Mouse (Mus musculus) adrenal gland (tissue): ENCODE data around the gene Snx10.
"Not testable (repeated sequence)": the region's sequence is repeated elsewhere in the genome, so short reads cannot be mapped to it uniquely, and the experiment has no call there.

Source experiments
- intact Hi-C: fragments of 180-260 bp; cut with DNase I; formaldehyde crosslinking; loops from one replicate; pipeline ENCODE4 v1.15.1; 2025
- long read RNA-seq, 2 experiments: library from polyadenylated mRNA; unstranded; transcript quantifications; one replicate each; pipeline ENCODE4 v2.0.0; 2020; ENCODE audit warnings: borderline replicate concordance in 1 of 2; ENCODE audit not compliant: insufficient replicate concordance in 1 of 2

Snx10 gene
- long read RNA-seq, experiment 1, transcript Snx10-201 (7 exons, 2,480 nt) = major isoform, 14 of 24 reads
- long read RNA-seq, experiment 1, partial matches to known transcripts = 3 of 24 reads
- long read RNA-seq, experiment 1, other reads (novel, unspliced or antisense) = 3 of 24 reads
- long read RNA-seq, experiment 2, transcript Snx10-201 (7 exons, 2,480 nt) = major isoform, 10 of 16 reads
- long read RNA-seq, experiment 2, partial matches to known transcripts = 2 of 16 reads
- long read RNA-seq, experiment 2, other reads (novel, unspliced or antisense) = 1 of 16 reads

DNA sequence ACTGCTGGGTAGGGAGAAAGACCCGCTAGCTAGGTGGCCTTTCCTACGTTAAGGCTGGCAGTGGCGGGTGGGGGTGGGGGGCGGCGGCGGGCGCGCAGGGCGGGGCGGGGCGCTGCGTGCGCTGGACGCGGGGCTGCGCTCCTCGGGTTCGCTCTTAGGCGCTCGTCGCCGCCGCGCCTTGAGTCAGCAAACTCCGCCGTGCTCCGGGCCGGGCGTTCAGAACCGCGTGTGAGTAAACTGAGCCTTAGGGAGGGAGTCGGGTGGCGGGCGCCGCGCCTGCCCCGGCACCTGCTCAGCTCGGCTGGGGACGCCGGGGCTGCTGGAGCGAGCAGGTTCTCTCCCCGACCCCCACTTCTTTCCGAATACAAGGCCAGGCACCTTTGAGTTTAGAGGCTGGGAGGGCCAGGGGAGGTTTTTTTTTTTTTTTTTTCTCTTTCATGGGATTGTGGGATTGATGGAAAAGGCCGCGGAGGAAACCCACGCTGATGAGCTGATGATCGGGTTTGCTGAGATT is at the start of gene Snx10:
Gene Snx10 (plus strand): TSS at position 95 of the 514 bp plus-strand sequence.
- intact Hi-C loops = no loop called here

DNA sequence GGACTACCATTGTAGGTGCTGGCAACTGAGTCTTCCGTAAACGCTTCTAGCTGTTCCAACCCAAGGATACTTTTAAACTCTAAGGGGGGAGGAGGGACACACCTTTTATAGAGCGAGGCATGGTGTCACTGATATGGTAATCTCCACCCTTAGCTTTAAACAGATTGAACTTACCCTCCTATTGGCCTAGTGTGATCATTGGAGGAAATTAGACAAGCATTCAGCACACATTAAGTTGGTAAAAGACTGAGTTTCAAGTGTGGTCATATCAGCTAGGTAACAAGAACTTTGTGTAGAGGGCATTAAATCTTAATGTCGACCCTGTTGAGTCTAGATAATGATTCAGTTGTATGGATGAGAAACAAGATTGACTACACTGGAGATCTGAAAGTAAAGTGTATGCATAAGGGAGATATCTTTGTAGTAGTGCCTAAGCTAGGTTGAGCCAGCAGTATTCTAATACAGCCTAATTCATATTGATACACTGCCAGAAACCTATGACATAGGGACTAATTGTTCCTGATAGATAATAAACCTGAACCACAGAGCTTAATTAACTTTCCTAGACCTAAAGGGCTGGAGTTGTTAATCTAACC is 44.5 kb upstream of the Snx10 start:
- intact Hi-C loops = loop anchor here (10.0 kb wide), 1 partner anchor 94 kb away; no protein-coding TSS in a partner anchor

DNA sequence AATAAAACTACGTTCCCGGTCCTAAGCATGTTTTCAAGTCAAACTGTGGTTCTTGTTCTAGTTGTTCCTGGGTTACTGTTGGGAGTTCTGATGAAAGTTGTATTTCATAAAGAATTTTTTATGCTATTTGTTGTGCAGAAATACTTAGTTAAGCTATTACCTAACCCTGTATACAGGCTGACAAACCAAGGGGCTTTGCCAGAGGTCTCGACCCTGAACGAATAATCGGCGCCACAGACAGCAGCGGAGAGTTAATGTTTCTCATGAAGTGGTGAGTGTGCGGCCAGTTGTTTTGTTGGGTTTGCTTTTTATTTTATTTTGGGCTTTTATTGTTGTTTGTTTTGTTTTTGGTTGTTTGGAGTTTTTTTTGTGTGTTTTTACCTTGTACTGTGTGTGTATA is 42.2 kb upstream of the Snx10 start:
- intact Hi-C loops = no loop called here

DNA sequence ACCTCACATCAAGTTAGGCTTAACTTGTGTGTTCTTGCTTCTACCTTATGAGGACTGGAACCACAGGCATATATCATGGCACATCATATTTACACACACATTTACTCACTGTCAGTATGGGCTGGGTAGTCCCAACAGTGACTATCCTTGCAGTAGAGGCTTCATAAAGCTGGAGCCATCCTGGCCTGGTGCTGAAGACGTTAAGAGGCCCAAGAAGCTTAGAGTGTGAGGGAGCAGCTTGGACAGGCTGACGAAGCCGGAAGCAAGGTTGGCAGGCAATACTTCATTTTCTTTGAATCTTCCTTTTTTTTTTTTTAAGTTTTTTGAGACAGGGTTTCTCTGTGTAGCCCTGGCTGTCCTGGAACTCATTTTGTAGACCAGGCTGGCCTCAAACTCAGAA is 39.8 kb upstream of the Snx10 start:
- intact Hi-C loops = no loop called here

DNA sequence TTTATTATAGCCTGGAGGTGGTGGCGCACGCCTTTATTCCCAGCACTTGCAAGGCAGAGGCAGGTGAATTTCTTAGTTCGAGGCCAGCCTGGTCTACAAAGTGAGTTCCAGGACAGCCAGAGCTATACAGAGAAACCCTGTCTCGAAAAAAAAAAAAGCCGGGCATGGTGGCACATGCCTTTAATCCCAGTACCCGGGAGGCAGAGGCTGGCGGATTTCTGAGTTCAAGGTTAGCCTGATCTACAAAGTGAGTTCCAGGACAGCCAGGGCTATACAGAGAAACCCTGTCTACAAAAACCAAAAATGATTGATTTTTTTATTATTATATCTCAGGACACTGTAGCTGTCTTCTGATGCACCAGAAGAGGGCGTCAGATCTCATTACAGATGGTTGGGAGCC is 39.1 kb upstream of the Snx10 start:
- intact Hi-C loops = not testable (repeated sequence)

DNA sequence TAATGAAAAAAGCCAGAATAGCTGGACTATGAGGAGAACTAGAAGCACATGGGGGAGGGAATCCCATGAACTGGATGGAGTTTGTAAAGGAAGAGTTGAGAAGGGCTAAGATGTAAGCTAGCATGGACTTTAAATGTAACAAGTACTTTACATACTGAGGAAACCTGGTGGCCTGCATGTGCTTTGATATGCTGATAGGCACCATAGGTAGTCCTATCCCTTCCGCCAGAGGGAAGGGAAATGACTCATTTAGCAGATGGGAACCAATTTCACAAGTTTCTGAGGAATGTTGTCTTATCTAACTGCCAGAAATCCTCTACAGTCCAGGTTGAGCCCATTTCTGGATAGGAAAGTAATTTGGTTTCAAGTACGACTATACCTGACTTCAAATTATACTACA is 38.1 kb upstream of the Snx10 start:
- intact Hi-C loops = no loop called here

DNA sequence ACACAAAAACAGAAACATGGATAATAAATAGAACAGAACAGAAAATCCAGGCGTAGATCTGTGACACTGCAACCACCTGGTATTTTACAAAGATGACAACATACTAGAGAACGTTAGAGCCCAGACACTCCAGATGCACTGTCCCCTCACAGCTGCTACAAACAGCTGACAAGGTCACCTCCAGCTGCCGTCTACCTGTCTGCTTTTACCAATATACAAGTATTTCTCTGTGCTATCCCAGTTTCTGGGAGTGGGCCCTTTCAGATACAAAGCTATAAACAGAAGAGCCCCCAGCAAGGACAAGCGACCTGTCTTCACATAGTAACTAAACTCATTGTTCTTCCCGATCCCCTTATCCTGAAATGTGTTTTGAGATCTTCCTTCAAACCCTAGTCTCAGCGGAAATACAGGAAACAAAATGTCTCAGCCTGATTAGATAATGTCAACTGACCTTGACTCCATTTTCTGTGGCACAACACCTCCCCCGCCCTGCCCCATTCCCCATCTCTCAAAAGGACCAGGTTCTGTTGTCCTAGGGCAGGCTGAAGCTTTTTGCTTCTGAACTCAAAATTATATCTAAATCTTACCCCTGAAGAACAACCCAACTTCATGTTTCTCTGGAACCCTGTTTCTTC is 37.5 kb upstream of the Snx10 start:
- intact Hi-C loops = no loop called here

DNA sequence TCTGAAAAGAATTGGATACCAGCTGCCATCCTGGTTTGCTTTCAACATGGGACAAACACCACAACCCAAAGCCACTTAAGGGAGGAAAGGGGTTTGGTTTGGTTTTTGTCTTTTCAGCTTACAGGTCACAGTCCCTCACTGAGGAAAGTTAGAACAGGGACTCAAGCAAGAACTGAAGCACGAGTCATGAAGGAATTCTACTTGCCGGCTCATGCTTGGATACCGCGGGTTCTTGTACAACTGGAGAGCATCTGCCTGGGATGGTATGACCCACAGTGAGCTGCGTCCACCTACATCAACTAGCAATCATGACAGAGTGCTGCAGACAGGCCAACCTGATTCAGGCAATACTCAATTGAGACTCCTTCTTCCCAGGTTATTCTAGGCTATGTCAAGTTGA is 37.0 kb upstream of the Snx10 start:
- intact Hi-C loops = no loop called here

DNA sequence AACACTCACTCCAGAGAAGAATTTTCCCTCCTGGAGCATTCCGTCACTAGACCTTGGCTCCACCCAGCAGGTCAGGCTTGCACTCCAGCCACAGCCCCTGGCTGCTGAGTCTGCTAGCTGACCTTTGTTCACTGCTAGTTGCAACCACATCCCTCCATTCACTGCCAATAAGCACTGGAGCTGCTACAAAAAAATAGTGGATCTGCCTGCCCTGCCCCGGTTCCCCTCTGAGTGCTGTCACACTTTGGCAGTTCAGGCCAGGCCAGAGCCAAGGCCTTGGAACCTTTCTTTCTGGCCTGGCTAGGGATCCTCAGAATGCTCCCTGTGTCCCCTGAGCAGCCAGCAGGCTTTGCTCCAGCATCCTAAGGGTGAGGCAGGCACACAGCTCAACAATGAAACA is 33.9 kb upstream of the Snx10 start:
- intact Hi-C loops = no loop called here

DNA sequence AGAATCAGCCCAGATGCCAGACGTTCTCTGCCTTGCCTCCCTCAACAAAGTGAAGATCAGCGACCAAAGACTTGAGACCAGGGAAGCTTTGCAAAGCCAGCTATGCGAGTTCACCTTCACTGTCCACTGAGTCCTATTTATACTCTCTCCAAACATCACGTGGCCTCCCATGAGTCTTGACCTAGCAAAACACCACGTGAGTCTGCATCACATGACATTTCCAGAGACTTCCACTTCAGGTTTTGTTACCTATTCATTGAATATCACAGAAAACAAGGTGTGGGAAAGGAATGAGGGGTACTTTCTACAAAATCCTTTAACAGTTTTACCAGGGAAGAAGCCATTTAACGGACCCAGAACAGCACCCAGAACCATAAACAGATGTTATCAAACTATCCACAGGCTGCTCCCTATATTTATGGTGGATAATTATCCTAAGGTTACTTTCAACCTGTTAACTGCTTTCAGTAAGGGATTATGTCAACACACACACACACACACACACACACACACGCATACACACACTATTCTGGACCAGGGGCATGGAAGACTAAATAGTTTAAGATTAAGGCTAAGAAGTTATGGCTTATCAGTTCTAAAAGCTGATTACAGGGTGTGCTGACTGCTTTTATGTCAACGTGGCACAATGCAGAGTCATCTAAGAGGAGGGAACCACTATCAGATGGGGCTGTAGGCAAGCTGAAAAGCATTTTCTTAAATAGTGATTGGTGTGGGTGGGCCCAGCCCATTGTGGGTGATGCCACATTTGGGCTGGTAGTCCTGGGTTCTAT is 26.2 kb upstream of the Snx10 start:
- intact Hi-C loops = no loop called here

DNA sequence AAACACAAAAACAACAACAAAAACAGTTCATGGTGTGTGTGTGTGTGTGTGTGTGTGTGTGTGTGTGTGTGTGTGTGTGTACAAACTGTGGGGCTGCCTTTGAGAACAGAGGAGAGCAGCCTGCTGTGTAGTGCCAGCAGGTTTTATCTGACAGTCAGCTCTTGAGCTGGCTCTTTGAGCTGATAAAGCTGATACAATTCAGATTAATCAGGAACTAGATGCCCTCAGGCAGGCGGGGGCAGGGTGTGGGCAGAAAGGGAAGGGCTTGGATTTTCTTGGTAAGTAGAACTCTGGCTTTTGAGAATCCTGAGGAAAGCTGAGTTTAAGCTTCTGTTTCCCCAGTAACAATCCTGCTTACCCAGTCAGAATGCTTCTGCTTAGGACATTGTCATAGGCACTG is 18.0 kb upstream of the Snx10 start:
- intact Hi-C loops = no loop called here

DNA sequence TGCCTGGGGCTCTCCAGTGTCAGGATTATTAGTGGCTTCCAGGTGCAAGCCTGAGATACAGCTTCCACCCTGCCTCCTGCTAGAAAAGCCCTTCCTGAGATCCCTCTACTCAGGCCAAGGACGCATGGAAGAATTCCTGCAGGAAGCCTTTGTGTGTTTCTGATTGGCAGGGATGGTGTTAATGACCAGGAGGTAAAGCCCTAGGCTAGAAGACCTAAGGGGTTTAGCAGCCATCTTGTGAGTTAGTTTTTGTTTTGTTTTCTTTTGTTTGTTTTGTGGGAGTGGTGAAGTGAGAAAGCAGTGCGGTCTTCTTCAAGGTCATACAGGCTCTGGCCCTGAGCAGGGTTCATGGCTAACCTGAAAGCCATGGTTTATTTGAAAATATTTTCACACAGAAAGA is 16.1 kb upstream of the Snx10 start:
- intact Hi-C loops = no loop called here

DNA sequence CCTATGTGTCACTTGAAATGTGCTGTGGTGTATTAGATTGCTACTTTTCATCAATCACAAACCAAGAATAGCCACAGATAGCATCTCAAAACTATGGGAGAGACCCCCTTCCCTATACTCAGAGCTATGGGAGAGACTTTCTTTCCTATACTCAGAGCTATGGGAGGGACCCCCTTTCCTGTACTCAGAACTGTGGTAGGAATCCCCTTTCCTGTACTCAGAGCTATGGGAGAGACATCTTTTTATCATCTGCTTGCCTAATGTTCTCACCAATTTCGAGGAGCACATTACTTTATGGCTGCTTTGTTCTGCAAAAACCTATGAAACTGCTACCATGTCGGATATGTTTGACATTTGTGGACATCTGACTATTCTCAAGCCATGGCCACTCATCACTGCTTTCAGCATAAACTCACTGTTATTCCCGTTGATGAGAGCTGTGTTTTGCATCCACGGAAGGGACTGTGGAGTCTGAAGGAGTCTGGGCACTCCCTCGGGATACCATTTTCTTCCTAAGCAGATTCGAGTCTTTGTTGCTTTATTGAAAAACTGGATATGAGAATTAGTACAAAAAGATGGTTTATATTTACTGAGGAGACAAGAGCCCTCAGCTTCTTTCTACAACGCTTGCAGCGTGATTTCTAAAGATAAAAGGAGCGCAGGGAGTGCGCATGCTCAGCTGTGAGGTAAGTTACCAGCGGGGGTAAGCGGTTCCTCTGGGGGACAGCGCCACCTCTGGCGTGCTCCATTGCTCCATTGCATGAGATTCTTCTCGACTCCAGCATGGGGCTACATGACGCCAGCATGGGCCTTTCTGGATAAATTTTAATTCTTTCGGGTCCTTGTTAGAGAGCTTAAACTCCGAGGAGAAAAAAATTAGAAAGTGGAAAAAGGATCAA is 14.7 kb upstream of the Snx10 start:
- intact Hi-C loops = loop anchor here (1.0 kb wide), 1 partner anchor 125 kb away; no protein-coding TSS in a partner anchor

DNA sequence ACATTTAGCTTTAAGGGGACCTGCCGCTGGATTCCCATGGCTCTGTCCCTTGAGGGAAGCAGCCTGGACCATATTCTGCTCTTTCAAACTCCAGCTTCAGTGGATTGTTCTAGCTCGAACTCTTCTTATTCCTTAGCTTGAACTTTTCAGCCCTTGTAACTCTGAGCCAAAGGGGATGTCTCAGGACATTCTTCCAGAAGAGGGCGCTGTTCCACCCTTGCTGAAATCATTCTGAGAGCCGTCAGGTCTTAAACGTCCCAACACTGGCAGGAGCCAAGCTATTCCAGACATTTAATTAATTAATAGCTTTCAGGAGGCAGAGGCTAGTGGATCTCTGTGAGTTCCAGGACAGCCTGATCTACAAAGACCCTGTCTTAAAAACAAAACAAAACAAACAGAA is 13.6 kb upstream of the Snx10 start:
- intact Hi-C loops = loop anchor here (5.0 kb wide), 1 partner anchor 72 kb away; no protein-coding TSS in a partner anchor

DNA sequence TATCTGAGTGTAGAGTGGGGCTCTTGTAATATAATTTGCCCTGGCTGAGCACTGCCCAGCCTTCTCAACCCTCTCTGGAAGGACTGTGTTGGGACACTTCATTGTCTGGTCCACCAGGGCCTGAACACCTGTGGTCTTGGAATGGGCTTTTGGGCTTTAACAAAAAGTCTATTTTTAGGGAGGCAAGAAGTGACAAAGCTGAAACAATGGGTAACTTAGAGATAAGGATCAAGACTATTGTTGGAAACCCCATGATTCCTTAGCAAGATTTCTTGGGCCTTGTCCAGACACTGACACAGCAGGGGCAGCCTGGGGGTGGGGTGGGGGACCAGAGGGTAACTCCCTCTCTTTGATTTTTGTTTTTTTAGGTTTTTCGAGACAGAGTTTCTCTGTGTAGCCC is 12.8 kb upstream of the Snx10 start:
- intact Hi-C loops = loop anchor here (5.0 kb wide), 1 partner anchor 71 kb away; no protein-coding TSS in a partner anchor

DNA sequence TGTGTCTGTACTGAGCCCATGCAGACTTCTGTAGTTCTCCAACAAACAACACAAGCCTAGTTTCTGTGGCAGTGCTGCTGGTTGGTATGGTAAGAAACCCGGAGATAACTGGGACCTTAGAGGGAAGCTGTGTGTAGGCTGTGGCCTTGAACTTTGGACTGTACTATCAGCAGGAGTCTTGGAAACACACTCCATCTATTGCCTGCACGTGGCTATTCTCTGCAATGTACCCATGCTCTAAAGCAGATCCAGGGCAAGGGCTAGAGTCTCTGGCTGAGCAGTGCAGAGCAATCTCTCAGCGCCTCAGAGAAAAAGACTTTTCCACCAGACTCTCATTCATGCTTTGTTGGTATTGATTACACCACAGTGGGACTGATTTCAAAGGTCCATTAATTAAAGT is 10.0 kb upstream of the Snx10 start:
- intact Hi-C loops = loop anchor here (5.0 kb wide), 1 partner anchor 69 kb away; no protein-coding TSS in a partner anchor

DNA sequence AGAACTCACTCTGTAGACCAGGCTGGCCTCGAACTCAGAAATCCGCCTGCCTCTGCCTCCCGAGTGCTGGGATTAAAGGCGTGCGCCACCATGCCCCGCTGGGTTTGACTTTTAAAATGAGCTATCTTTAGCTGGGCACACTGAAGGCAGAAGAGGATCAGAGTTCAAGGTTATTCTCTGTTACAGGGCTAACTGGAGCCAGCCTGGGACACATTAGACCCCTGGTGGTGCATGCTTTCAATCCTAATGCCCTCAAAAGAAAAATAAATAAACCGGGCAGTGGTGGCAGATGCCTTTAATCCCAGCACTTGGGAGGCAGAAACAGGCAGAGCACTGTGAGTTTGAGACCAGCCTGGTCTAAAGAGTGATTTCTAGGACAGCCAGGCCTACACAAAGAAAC is 8.8 kb upstream of the Snx10 start:
- intact Hi-C loops = loop anchor here (5.0 kb wide), 1 partner anchor 67 kb away; no protein-coding TSS in a partner anchor

DNA sequence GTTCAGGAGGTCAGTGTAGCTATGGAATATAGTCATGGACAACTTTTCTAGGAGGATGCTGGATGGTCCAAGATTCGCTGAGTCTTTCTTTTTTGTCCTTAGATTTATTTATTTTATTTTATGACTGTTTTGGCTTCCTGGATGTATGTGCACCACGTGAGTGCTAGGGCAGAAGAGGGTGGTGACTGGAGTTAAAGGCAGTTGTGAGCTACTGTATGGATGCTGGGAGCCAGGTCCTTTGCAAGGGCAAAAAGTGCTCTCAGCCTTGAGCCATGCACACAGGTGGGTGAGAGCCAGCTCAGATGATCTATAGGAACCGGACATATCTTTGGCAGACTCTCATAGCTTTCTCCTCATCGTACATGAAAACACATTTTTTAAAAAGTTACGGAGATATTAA is 391 bp upstream of the Snx10 start:
- intact Hi-C loops = no loop called here

DNA sequence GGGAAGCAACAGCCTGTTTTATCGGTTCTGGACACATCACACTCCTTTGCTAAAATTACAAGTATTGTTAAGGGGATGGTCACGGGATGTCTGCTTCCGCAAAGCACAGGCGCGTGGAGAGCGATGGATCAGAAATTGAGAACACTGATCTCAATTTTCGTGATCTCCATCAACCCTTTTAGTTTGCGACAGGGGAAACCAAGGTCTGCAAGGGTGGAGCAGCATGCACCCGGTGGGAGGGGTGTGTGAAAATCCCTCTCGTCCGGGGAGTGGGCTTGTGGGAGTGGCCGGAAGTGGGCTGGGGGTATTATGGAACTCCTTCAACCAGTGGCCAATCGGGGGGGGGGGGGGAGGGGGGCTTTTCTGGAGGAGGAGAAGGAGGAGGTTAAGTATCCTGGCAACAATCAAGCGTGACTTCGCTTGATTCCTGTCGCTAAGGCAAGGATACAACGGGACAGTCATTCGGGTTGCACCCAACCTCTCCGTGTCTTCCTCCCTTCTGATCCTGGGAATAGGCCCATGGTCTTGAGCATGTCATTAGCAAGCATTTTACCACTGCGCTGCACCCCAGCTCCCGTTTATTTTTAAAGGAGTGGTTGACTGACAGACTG is 725 bp downstream of the Snx10 start:
- intact Hi-C loops = no loop called here

DNA sequence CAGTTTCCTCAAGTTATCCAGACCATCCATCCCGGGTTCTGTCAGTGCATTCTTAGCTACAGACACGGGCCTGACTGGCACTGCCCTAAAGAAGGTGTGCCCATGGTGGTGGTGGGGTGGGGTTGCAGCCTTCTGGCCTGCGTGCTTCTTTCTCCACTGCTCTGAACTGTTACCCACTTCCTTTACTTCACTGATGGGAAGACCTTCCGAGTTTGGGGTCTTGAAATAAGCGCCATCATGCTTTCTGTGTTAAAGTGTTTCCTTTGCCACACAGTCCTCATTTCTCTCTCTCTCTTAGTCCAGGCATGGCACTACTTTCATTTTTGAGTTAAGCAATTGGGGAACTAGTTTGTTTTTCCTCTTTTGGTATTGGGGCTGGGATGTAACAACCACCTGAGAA is 1.3 kb downstream of the Snx10 start:
- intact Hi-C loops = no loop called here
